Mouse (Mus musculus) layer of hippocampus, postnatal 14 days (tissue): ENCODE measurements around the gene Hc. TPM values are rescaled to one million over a fixed set of nuclear protein-coding genes. Genes with fewer than 3 reads are reported as not detected.
A peak's percentile ranks its signal among the peaks of the same experiment; 100 is the strongest.

Source experiments
- DNase-seq, 2 experiments: peaks; one replicate each; pipeline ENCODE4 v3.0.0; 2021 to 2022; ENCODE audit warnings: low spot score in 2 of 2, mixed read lengths in 1 of 2
- long read RNA-seq, 2 experiments: library from polyadenylated mRNA; stranded (forward); transcript quantifications; one replicate each; pipeline ENCODE4 v2.0.0; 2021
- total RNA-seq, 2 experiments: library from RNA; stranded (reverse); gene quantifications; 2 replicates each; pipeline ENCODE4 v1.2.3; 2021

Gene Hc
- total RNA-seq = under 1 TPM; 0.18 to 0.67 TPM
- long read RNA-seq, experiment 1, partial matches to known transcripts = 0 of 1 reads
- long read RNA-seq, experiment 1, other reads (novel, unspliced or antisense) = 1 of 1 reads
- long read RNA-seq, experiment 2, partial matches to known transcripts = 0 of 1 reads
- long read RNA-seq, experiment 2, other reads (novel, unspliced or antisense) = 1 of 1 reads

DNA sequence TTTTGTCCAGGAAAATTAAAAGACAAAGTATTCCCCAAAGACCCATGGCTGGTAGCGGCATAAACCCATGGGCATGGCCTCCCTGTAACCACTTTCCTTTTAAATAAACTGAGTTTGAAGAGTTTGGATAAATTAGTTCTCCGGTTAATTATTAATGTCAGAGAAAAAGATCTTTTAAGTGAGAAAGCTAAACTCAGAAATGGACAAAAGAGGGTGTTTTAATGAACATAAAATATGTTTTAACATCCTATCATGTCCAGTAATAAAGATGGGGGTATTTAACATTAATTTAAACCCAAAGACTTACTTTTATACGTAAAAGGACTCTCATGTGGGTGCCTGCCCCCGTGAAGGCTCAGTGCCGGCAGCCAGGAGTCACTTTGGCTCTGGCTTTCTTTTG, at the start of gene Hc:
TSS of gene Hc (minus strand) at position 101 of the 400 bp plus-strand sequence.
- no peak for DNase-seq

DNA sequence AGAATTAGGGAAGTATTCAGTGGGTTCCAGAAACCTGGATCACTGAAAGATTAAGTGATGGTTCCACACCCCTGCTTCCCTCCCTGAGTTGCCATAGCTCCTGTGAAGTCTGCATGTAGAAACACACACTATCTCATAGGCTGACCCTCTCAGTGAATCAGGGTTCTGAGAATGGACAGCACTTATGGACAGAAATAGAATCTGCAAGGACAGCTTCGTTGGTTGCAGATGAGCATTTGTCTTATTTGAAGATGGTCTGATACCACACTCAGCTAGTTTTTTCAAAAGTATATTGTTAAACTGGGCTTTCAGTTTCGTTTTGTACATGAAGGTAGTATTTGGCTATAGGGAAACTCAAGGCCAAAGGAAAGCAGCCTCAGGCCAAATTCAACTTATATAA, 49.3 kb upstream of the Hc start:
- DNase-seq = no peak

DNA sequence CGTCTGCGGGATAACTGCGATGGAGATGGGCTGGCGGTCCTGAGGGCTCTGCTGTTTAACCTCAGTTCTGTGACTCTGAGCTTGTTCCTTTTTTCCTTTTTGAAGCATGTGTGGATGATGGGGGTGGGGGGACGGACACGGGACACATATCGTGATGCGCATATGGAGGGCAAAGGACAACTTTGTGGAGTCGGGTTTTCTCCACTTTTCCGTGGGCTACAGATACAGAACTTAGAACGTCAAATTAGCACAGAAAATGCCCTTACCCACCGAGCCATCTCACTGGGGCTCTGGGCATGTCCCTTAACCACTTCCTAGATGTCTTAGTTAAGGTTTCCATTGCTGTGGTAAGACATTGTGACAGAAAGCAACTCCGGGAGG, 48.7 kb upstream of the Hc start:
- DNase-seq = no peak

DNA sequence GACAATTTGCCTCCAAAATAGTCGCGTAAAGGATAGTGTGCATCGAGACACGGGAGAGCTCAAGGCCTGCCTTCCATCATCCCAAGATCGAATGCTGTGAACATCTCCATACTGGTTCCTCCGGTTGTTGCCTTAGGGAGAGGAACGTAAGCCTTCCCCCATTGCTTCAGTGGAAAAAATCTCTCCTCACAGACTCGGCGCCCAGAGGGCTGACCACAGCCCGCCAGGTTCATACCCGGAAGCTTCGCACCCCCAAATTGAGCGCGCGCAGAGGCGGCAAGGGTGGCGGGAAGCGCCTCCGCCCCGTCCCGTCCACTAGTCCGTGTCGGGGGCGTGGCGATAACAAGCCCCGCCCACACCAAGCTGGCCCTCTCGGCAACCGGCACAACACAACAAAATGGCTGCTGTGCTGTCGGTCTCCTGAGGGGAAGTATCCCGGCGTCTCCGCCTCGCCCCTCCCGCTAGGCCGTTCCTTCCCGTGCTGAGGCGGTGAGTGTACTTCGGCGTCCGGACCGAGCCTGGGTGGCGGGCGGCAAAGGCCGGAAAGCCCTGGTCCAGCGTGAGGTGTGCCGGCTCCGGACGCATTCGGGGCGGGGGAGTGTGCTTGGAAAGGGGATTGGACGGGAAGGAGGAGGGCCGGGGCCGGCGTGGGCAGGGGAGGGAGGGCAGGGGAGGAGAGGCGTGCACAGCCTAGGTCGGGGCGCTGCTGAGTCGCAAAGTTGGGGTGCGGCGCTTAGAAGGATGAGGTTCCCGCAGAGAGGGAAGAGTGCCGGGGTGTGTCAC, 48.1 kb upstream of the Hc start, which contains the start of gene Cntrl:
TSS of gene Cntrl (plus strand) at position 352 of the 783 bp plus-strand sequence.
- DNase-seq = peak; percentile 94 to 97

DNA sequence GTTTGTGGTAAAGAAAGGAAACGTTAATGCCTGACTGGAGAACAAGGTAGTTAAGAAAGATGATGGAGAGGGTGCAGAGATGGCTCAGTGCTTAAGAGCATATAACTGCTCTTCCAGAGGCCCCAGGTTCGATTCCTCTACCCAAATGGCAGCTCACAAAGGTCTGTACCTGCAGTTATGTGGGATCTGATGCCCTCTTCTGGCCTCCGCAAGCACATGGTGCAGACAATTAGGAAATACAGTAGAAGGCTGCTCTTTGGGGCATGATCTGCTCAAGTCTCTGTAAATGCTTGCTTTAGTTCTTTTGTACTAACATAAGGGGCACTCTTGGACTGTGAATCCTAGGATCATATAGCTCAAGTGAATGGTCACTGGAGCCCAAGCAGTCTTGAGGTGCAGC, 47.5 kb upstream of the Hc start:
- DNase-seq = peak; percentile 29 to 54

DNA sequence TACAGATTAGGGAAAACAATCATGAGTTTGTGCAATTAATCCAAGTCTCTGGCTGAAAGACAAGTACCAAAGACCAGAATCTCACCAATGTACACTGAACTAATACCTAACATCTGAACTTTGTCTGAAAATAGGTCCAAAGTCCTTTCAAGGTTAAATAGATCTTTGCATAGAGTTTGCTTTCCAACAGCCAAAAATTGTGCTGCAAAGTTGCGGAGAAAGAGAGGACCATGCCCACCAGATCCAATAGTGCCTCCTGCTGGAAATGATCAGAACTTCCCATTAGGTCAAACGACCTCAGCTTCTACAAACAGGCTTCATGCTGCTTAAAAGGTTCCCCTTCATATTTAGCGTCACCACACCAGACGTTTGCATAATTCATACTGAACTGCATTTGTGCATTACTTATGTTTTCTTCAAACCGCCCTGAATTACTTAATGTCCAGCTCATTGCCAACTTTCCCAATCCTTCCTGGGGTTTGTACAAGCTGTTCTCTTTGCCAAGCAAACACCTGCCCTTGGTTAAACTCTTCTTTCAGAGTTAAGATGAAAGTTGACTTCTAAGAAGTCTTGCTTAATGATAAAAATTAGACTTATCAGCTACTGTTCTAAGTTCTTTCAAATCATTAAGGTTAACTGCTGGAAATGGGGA, 46.9 kb upstream of the Hc start:
- peak in 1 of 2 experiments; percentile 33 for DNase-seq

DNA sequence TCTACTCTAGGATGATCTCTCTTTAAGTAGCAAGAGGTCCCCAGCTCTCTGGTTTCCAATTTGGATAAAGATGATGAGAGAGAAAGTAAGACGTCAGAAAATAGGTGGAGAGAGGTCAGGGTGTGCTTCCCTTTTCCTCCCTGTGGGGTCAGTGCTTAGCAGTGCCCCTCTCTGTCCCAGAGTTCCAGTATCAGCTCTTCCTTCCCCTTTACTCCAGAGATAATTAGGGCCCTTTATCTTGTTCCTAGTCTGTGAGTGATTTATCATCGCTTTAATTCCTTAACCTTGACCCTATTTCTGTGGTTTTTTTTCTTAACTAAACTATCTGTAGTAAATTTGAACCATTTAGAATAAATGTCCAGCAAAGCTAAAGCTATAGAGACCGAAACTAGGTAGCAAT, 43.6 kb upstream of the Hc start:
- no peak for DNase-seq

DNA sequence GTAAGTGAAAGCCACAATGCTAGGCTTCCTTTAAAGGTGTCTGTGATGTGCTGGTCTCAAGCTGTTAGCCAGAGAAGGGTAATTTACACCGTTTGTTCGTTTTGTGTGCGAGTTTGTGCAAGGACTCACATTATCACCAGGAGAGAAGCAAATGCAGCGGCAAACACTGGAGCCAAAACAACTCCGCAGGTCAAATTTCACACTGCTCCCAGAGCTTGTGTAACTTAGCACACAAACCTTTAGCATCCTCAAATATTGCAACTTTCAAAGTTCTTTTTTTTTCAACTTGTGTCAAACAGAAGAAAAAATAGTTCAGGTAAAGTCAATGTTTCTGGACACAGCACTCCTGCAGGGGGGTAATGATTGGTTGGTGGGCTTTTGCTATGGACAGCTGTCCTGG, 42.3 kb upstream of the Hc start:
- DNase-seq = no peak

DNA sequence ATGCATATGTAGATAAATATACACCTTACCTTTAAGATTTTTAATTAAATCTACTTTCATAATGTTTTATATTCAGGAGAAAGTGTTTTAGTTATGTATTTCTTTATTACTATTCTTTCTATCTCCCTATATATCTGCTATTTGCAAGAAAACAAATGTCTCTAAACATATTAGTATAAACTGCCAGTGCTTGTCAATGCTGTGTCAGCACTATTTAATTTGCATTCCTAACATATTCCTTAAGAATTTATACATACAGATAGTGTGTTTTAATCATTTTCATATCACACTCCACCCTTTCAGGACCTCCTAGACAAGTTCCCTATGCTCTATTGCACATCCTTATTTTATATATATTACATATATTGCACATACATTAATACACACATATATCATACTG, 41.5 kb upstream of the Hc start:
- no peak for DNase-seq

DNA sequence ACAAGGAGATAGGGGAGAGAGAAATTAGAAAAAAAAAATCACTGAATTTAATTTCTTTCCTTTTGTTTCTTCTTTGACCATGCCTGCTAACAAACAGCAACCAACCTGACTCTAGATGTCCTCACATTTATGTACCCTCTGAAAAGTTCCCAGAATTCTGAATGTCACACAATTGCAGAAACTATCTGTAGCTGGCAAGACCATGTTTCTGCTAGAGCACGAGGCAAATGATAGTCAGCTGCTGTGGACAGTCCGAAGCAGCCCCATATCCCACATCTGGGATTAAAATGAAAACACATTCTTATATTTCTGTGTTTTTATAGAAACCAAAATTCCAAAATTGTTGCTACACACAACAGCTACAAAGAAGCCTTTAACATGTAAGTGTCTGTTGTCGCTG, 40.2 kb upstream of the Hc start, which contains the start of gene AI182371:
TSS of gene AI182371 (minus strand) at position 101 of the 400 bp plus-strand sequence.
- no peak for DNase-seq

DNA sequence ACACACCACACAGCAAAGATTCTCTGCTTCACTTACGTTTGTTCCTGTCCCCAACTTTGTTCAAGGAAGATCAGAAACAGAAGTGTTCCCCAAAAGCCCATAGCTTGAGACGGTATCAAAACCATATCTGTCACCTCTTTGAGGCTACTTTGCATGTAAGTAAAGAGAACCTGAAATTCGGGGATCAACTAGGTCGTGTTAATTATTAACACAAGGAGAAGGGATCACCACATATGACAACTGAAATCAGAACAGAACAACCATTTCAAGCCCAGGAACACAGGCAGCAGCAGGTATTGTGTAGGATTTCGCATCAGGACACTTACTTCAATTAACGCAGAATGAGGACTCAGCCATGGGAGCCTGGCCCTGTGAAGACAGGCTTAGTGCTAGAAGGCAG, 39.3 kb upstream of the Hc start:
- DNase-seq = no peak

DNA sequence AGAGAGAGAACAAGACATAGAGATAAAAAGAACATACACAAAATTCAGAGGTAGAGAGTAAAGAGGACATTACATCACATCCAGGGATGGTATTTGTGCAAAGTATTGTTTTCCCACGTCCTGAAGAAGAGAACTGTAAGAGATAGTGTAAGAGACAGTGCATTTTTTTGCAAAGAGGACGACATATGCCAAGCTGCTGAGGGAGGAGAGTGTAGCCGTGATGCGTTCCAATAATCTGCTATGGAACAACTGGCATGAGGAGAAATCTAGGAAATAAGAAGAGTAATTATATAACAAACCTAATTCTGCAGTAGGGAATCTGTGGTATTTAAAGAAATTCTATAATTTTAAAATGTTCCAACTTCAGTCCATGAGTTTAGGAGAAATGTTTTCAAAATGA, 26.2 kb upstream of the Hc start:
- peak in 1 of 2 experiments; percentile 20 for DNase-seq

DNA sequence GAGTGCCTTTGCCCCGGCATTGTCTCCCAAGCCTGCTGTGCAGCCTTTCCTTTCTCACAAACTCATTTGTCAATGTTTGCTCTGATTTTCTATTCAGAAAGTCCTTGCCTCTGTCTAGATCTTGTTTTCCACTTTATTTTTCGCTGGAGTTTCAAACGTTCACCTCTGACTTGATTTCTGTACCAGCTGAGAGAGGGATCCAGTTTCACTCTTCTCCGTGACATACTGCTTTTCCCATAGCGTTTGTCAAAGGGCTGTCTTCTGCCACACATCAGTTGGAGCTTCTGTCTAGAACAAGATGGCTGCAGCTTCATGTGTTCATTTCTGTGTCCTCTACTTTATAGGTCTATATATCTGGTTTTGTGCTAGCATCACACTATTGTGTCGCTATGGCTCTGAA, 17.9 kb upstream of the Hc start:
- no peak for DNase-seq

DNA sequence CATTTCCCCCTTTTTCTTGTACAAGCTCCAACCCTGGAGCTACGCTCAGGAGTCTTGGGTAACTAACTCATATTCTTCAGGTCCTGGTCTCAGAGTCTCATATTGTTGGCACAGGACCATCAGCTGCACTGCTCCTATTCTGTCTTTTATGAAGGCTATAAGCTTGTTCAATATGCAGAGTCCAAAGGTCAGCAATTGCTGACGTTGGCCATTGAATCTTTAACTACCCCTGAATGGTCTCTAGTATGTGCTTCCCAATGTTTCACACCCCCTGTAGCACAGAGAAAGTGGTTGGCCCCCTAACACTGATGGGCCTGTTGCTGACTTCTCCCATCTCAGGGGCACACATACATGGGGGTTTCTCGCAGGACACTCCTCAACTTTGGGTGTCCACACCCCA, 13.1 kb upstream of the Hc start:
- DNase-seq = no peak

DNA sequence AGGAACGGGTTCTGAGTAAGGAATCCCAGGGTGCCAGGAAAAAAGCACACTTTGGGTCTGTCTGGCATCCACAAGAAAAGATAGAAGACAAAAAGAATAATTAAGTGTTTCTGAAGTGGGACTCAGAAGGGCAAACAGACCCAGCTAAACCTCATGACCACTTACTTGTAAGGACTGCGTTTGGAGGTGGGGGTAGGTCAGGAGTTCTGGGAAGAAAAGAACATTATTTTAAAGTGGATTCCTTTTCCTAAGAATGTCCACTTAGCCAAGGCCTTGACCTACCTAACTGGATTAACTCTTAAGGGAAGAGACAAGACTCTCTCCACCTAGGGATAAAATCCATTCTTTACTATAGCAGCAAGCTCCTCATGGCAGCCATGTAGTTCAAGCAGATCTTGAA, 11.3 kb upstream of the Hc start:
- no peak for DNase-seq

DNA sequence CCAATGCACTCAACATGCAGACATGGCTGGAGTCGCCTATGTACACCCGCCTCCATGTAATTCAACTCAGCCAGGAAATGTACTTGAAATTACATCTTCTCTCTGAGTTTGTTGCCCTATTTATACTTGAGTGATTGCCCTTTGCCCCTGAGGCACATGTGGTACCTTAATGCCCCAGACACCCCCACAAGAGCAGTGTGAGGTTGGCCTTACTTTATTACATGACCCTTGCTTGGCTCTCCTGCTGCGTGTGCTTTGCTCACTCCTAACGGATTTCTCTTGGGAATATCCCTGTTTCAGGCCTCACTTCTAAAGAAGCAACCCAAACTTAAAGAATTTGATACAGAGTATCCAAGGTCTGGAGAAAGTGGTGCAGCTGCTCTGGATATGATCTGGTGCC, 9.0 kb upstream of the Hc start:
- no peak for DNase-seq

DNA sequence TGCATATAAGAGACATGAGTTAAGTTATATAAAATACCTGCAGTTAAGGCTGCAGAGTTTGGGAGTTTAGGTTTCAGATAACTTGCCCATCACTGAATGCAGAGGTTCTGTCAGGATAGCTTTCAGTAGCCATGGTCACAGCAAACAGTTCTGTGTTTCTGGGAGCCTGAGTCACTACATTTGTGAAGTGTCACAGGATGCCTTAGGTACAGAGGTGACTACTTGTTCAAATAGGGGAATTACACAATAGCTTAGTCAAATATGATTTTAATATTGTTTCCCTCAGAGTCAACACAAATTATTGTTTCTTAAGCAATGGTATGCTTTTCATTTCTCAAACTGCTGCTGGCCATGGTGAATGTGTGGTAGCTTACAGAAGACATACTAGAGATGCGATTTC, 7.9 kb upstream of the Hc start:
- DNase-seq = no peak

DNA sequence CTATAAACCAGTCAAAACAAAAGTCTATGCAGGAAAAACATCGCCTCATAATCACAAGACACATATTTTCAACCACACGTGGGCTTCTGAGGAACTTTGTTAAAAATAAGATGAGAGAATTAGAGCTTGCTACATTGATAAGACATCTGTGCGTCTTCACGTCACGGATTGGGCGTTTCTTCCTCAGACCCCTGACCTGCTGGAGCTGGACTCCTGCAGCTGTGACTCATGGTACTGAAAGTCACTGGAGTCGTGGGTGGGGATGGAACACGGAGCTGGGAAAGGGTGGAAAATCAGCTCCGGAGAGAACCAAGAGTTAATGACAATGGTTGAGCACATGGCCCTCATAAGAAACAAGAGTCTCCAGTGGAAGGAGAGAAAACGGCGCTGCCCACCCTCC, 5.9 kb upstream of the Hc start:
- no peak for DNase-seq

DNA sequence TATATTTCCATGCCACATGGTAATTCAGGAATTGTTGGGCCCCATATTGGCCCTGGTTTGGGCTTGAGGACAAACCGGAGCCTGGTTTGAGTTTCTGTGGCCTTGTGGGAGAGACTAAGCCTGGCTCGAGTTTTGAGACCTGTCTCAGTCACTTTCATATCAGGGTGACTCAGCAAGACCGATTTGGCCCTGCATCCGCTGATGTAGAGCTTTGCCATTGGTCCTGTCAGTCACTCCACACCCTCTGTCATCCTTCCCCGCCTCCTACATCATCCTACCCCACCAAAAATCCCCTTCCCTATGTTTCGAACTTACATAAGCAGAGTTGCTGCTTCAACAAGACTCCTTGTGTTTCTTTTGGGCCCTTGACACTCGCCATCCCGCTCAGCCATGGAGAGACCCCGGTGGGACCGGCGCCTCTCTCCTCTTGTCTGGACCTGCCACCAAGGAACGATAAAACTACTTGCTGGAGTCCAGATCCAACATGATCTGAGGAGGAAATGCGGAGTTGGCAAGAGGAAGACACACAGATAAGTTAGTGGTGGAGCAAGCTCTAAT, 5.4 kb upstream of the Hc start:
- no peak for DNase-seq

DNA sequence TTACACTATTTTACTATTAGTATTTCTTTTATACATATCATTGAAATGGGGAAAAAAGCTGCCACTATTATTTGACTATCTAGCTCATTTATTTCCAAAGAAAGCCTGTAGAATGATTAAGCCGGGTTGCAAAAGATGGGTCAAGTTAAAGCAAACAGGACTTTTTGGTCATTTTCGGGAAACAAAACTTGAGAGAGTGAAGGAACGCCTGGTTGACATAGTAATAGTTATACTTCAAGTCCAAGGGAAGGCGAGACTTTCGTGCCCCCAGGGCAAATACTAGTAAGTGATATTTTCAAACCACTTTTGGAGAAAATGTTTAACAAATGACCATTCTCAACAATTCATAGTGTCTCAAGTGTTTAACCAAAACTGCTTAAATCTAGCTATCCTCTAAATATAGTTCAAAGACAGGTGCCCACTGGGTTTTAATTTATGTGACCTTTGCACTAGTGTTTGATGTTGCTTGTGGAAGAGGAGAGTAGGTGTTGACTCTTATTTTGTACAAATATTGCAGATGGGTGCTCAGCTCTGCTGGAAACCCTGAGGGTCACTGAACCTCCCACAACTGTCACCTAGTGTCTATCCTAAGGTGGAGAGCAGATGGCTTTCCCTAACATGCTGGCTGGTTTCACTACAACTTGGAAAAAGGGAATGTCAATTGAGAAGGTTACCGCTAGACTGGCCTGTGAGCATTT, 2.2 kb upstream of the Hc start:
- DNase-seq = no peak

DNA sequence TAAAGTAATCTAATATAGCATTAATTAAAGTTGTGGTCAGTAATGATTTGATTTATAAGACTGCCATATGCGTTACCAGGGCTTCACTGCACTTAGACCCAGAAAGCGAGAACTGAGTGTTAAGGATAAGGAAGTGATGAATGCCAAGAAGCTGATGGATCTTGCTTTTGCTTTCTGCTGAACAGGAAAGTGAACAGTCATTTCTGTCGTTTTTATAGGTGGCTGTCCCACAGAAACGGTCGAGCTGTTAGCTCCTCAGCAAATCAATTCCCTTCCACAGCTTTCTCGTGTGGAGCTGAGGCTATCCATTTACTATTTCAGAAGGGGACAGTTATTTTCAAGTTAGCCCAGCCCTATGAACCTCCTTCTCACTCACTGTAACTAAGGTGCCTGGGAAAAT, 341 bp downstream of the Hc start:
- DNase-seq = no peak

DNA sequence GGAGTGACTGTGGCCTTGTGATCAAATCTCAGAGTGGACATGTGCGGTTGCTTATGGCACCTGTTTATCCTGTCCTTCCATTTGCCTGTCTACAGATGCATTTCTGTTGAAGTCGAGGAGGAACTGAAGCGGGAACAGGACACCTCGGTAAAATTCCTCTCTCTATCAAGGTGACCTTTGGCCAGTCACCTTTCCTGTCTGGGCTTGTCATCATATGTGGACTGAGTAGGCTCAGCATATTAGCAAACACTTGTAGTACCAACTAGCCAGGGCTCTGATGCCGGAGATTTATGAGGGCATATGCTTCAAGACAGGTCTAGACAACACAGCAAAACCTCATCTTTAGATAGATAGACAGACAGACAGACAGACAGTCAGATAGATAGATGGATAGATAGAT, 982 bp downstream of the Hc start:
- no peak for DNase-seq
